Comparison of ENCODE assay signal across 10 mouse cellular contexts in the genomic region with DNA sequence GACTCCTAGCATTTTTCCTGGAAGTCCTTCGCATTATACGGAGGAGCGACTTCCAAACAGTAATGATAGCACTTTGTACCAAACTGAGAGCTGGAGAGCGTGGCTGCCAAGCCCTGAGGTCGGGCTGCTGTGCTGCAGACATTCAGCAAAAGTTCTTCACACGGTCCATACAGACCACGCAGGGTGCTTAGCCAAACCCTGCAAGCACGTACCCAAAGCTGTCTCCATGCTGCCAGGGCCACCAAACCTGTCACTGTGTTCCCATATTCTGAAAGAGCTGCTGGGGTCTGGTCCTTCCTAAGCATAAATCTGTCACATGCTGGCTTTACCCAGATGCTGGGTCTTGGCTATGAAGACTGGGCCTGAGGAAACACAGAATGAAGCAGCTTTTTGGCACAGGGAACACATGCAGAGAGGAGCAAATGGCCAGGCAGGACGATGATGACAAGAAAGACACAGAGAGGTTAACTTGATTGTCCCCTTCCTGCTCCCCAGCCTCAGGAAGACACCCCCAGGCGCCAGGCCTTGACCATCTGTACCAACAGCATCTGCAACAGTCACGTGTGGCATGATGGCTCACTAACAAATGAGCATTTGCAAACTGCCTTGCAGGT.
A peak's percentile ranks its signal among the peaks of the same experiment; 100 is the strongest.
DNase-seq lines count a peak whose midpoint lies in the region; ATAC-seq and TF ChIP-seq lines count a peak whose summit lies in the region.
"Had no signal": no experiment of that assay in that cellular context is flagged by ENCODE, and none has a peak within 500 bp of the region (broad histone marks: within the 10 kb centered on the region; RNA-seq: fewer than 3 reads in every experiment).

No protein-coding gene starts in this region.

- no peak overlapping the region for H3K9ac ChIP-seq in midbrain, embryonic 14.5 days (replicated peaks; ENCODE audit: low read length)

- peak overlapping the region; percentile 72; the same call in 1 of the 2 replicates for H3K27ac ChIP-seq in embryonic fibroblast, embryonic 13.5 days (ENCODE audit: insufficient read depth, low read length)
- peak overlapping the region; percentile 71 for H3K27ac ChIP-seq in midbrain, embryonic 14.5 days (replicated peaks; ENCODE audit: low read depth, low read length)

- peak; percentile 21 to 39 for DNase-seq in heart, adult 18-20 months
- no peak for DNase-seq in heart, adult 8-10 months (ENCODE audit: low spot score)
- peak; percentile 15 to 38 for DNase-seq in heart, postnatal 14 days
- DNase-seq in midbrain, embryonic 14.5 days = no peak
- no peak for DNase-seq in urinary bladder, postnatal 36 days (ENCODE audit: low spot score in 2 of 2)
- DNase-seq in spleen, postnatal 10 days (ENCODE audit: low spot score in 2 of 2) = no peak
- no peak for DNase-seq in layer of hippocampus, adult 9-11 months
- DNase-seq: cerebellum, adult 8-10 months; gastrocnemius, postnatal 10 days had no signal

- H3K36me3 ChIP-seq in midbrain, embryonic 14.5 days (ENCODE audit: control insufficient read depth, insufficient read depth, low read length) = no peaks in the 10 kb centered on the region

- TF ChIP-seq CTCF in embryonic fibroblast, embryonic 13.5 days (IDR thresholded peaks at IDR 0.05; ENCODE audit: borderline replicate concordance, insufficient read depth, low read length) = no peak

- no peaks in the 10 kb centered on the region for H3K27me3 ChIP-seq in midbrain, embryonic 14.5 days (ENCODE audit: control insufficient read depth, insufficient read depth, low read length)

- intact Hi-C loops in heart, postnatal 14 days (cut with DNase I) = no loop called here

- H3K4me1 ChIP-seq in embryonic fibroblast, embryonic 13.5 days (ENCODE audit: control insufficient read depth, insufficient read depth, low read length) = peaks cover 4% of the 10 kb centered on the region; the same call in 1 of the 2 replicates
- peaks cover 29% of the 10 kb centered on the region for H3K4me1 ChIP-seq in midbrain, embryonic 14.5 days (ENCODE audit: control insufficient read depth, insufficient read depth, low read length)

- H3K4me3 ChIP-seq in embryonic fibroblast, embryonic 13.5 days (ENCODE audit: insufficient read depth, low read length) = no peak overlapping the region
- no peak overlapping the region for H3K4me3 ChIP-seq in midbrain, embryonic 14.5 days (replicated peaks; ENCODE audit: low read depth, low read length)

- no peak for ATAC-seq in midbrain, embryonic 14.5 days (ENCODE audit: low FRiP score, low TSS enrichment)

- no peak overlapping the region for H3K4me2 ChIP-seq in midbrain, embryonic 14.5 days (ENCODE audit: low read length)

- TF ChIP-seq POLR2A in embryonic fibroblast, embryonic 13.5 days (IDR thresholded peaks at IDR 0.05; ENCODE audit: low read depth, low read length) = no peak

- 67% methylated on average over 11 of the region's 11 CpGs for WGBS in midbrain, embryonic 14.5 days

- no peaks in the 10 kb centered on the region for H3K9me3 ChIP-seq in midbrain, embryonic 14.5 days (ENCODE audit: control insufficient read depth, low read length)

Comparison
In these comparisons a context has a peak if more than half of its experiments do, and no peak if none do; other contexts are left out.
1. DNase-seq: peak in heart, adult 18-20 months (2 of 2) and heart, postnatal 14 days (2 of 2); none in heart, adult 8-10 months (single experiment), midbrain, embryonic 14.5 days (single experiment), urinary bladder, postnatal 36 days (0 of 2), spleen, postnatal 10 days (0 of 2) and layer of hippocampus, adult 9-11 months (single experiment).